Mouse (Mus musculus) embryonic stem cell, embryonic (primary cell): ENCODE measurements around the gene Zfp688.

Experiments
- CTCF ChIA-PET, 4 experiments: fragments of 300-600 bp in 2 of 4; fragments of 350-600 bp in 2 of 4; sonication (Branson Sonifier 250); formaldehyde crosslinking; loops; one replicate each; lab custom pipeline; 2022; ENCODE audit warnings: inconsistent platforms in 2 of 4; lab: Charles Lee
- POLR2A ChIA-PET, 4 experiments: fragments of 300-600 bp in 2 of 4; fragments of 350-600 bp in 2 of 4; sonication (Branson Sonifier 250); formaldehyde crosslinking; loops; one replicate each; lab custom pipeline; 2022; ENCODE audit warnings: antibody characterized with exemption in 4 of 4, inconsistent platforms in 1 of 4; lab: Charles Lee

The Zfp688 gene

GRCm38 (mm10) chr7:127421388-127422191 is at the start of gene Zfp688:
Gene Zfp688, minus strand, starts transcription at chr7:127422068.
- CTCF ChIA-PET = interaction anchor here in 3 of 4 experiments (0.5 to 0.6 kb wide), 4 partner anchors 15 to 365 kb away, joined by 3 to 6 read pairs (median 4); no protein-coding TSS in a partner anchor
- POLR2A ChIA-PET = interaction anchor here in 3 of 4 experiments (0.6 to 3.3 kb wide), 14 partner anchors 23 to 520 kb away, joined by 3 to 12 read pairs (median 4); partner anchors contain the start of genes Zfp689 (in 2 of the 3), Prr14 (in 1 of the 3) and Zfp768 (in 1 of the 3)

DNA sequence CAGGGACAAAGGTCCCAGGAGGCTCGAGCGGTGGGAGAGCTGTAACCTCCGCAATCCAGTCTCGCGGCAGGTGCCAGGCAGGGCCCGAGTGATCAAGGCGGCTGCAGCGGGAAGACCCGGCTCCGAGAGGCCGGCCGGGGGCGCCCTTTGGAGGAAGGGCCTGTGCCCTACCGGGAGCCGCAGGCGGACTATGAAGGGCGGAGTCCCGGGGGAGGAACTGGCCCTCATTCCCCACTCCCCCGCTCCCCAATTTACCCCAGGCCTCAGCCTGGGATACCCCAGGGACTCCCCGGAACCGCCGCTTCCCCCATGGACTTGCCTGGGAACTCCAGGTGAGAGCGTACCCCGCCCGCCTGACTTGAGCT is 49.8 kb upstream of the Zfp688 start:
- CTCF ChIA-PET = interaction anchor here in 3 of 4 experiments (0.7 to 2.1 kb wide), 12 partner anchors 8 to 461 kb away, joined by 3 to 6 read pairs (median 4); partner anchors contain the start of genes Zfp689 (in 2 of the 3), Srcap (in 1 of the 3) and Zfp764 (in 1 of the 3)
- POLR2A ChIA-PET = interaction anchor here (0.6 to 3.6 kb wide), 58 partner anchors 8 to 969 kb away, joined by 3 to 65 read pairs (median 6); partner anchors contain the start of genes Srcap (in 3 of the 4), Zfp689 (in 3 of the 4), Fbrs (in 2 of the 4) and Prr14 (in 2 of the 4)

- POLR2A ChIA-PET = interaction anchor here (0.5 to 3.6 kb wide), 100 partner anchors 9 to 969 kb away, joined by 3 to 65 read pairs (median 4); partner anchors contain the start of genes Zfp689 (in 4 of the 4), Prr14 (in 3 of the 4), Srcap (in 3 of the 4) and Dctpp1 (in 2 of the 4)
These were observed 49.1 kb upstream of the Zfp688 start for GRCm38 (mm10) chr7:127470743-127471645.

GRCm38 (mm10) chr7:127470011-127470715 is 48.3 kb upstream of the Zfp688 start:
- POLR2A ChIA-PET = interaction anchor here (0.6 to 3.6 kb wide), 84 partner anchors 9 to 968 kb away, joined by 3 to 65 read pairs (median 5); partner anchors contain the start of genes Zfp689 (in 4 of the 4), Prr14 (in 3 of the 4), Srcap (in 3 of the 4) and Ccdc189 (in 2 of the 4)
- CTCF ChIA-PET = interaction anchor here (0.6 to 2.1 kb wide), 14 partner anchors 10 to 241 kb away, joined by 3 to 10 read pairs (median 5); partner anchors contain the start of genes Zfp689 (in 2 of the 4) and Srcap (in 1 of the 4)

More at GRCm38 (mm10) chr7:127470743-127471645, 49.1 kb upstream of the Zfp688 start:
- CTCF ChIA-PET = interaction anchor here (0.6 to 2.1 kb wide), 21 partner anchors 9 to 1661 kb away, joined by 3 to 10 read pairs (median 4); partner anchors contain the start of genes Zfp689 (in 2 of the 4), Srcap (in 1 of the 4) and Zfp764 (in 1 of the 4)

GRCm38 (mm10) chr7:127466606-127467005 is 44.7 kb upstream of the Zfp688 start:
- POLR2A ChIA-PET = interaction anchor here (0.6 to 4.4 kb wide), 24 partner anchors 8 to 245 kb away, joined by 3 to 50 read pairs (median 6); partner anchors contain the start of genes Zfp689 (in 3 of the 4), Ctf1 (in 1 of the 4) and Fbrs (in 1 of the 4)

GRCm38 (mm10) chr7:127465670-127466069 is 43.8 kb upstream of the Zfp688 start:
- ChIA-PET CTCF (interaction anchor here in 2 of 4 experiments (0.6 kb wide), 2 partner anchors 31 to 162 kb away, joined by 3 to 4 read pairs; no protein-coding TSS in a partner anchor), POLR2A (interaction anchor here (0.6 to 4.4 kb wide), 20 partner anchors 9 to 193 kb away, joined by 3 to 50 read pairs (median 4); partner anchors contain the start of genes Zfp689 (in 2 of the 4) and Fbrs (in 1 of the 4))

More at GRCm38 (mm10) chr7:127466606-127467005, 44.7 kb upstream of the Zfp688 start:
- CTCF ChIA-PET = interaction anchor here in 3 of 4 experiments (0.6 to 1.1 kb wide), 4 partner anchors 9 to 38 kb away, joined by 3 to 10 read pairs (median 4); no protein-coding TSS in a partner anchor

- ChIA-PET POLR2A (interaction anchor here in 3 of 4 experiments (0.5 to 4.4 kb wide), 17 partner anchors 8 to 666 kb away, joined by 3 to 50 read pairs (median 4); partner anchors contain the start of genes Zfp689 (in 2 of the 3) and Fbrs (in 1 of the 3)), CTCF (interaction anchor here in 1 of 4 experiments (0.6 kb wide), 1 partner anchor 163 kb away, joined by 4 read pairs; no protein-coding TSS in a partner anchor)
These were observed 43.3 kb upstream of the Zfp688 start for GRCm38 (mm10) chr7:127465191-127465590.

- ChIA-PET POLR2A (interaction anchor here in 3 of 4 experiments (0.6 to 6.5 kb wide), 9 partner anchors 11 to 65 kb away, joined by 3 to 34 read pairs (median 8); partner anchors contain the start of gene Zfp689 (in 1 of the 3)), CTCF (interaction anchor here in 1 of 4 experiments (0.6 to 0.7 kb wide), 2 partner anchors 12 to 17 kb away, joined by 3 to 4 read pairs; no protein-coding TSS in a partner anchor)
These were observed 37.4 kb upstream of the Zfp688 start, which contains the start of gene Prr14 for GRCm38 (mm10) chr7:127459311-127459710. Gene Prr14, plus strand, starts transcription at chr7:127459611.

GRCm38 (mm10) chr7:127458371-127459122 is 36.7 kb upstream of the Zfp688 start:
- ChIA-PET CTCF (interaction anchor here in 2 of 4 experiments (0.7 to 1.2 kb wide), 2 partner anchors 13 to 217 kb away, joined by 3 to 4 read pairs; no protein-coding TSS in a partner anchor), POLR2A (interaction anchor here (0.5 to 6.5 kb wide), 11 partner anchors 10 to 1046 kb away, joined by 3 to 34 read pairs (median 5); partner anchors contain the start of genes Fbrs (in 1 of the 4), Fbxl19 (in 1 of the 4) and Zfp689 (in 1 of the 4))

DNA sequence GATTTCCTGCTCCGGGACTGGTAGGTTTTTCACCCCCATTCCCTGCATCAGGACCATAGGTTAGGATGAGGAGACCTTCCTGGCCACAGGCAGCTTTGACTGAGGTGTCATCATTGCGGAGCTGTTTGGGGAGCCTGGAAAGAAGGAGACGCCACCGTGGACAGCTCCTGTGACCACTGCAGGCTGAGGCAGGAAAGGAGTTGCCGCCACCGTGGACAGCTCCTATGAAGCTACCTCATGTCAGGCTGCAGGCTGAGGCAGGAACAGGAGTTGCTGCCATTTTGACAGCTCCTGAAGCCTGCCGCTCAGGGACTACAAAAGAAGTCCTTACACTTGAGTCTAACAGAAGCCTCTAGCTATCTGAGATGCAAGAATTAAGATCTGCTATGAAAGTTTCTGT is 33.0 kb upstream of the Zfp688 start:
- CTCF ChIA-PET = interaction anchor here in 3 of 4 experiments (0.5 to 1.5 kb wide), 7 partner anchors 12 to 202 kb away, joined by 3 to 6 read pairs (median 4); no protein-coding TSS in a partner anchor
- POLR2A ChIA-PET = interaction anchor here (0.6 to 2.3 kb wide), 22 partner anchors 9 to 156 kb away, joined by 3 to 37 read pairs (median 5); partner anchors contain the start of genes Srcap (in 2 of the 4), Fbrs (in 1 of the 4) and Zfp747 (in 1 of the 4)

GRCm38 (mm10) chr7:127453056-127453455 is 31.2 kb upstream of the Zfp688 start:
- POLR2A ChIA-PET = interaction anchor here in 3 of 4 experiments (0.6 to 2.0 kb wide), 4 partner anchors 18 to 143 kb away, joined by 3 to 11 read pairs (median 4); partner anchors contain the start of gene Fbrs (in 1 of the 3)
- CTCF ChIA-PET = interaction anchor here in 2 of 4 experiments (0.6 to 0.8 kb wide), 2 partner anchors 17 to 29 kb away, joined by 3 read pairs; no protein-coding TSS in a partner anchor

DNA sequence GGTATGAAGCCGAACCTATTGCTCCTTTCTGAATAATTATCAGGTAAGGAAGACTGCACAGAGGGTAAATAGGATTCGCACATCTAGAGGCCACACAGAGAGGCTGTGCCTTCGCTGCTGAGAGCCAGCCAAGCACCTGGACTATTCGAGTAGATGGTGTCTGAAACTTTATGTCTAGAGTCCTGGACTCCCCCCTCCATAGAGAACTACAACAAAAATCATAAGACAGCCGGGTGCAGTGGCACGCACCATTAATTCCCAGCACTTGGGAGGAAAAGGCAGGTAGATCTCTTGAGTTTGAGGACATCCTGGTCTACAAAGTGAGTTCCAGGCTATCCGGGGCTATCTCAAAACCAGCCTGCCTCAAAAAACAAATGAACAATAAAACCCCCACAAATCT is 28.1 kb upstream of the Zfp688 start:
- ChIA-PET CTCF (interaction anchor here in 2 of 4 experiments (1.3 to 1.8 kb wide), 2 partner anchors 12 to 22 kb away, joined by 3 to 4 read pairs; no protein-coding TSS in a partner anchor), POLR2A (interaction anchor here in 3 of 4 experiments (0.7 to 3.5 kb wide), 17 partner anchors 14 to 239 kb away, joined by 3 to 65 read pairs (median 12); partner anchors contain the start of genes Fbrs (in 3 of the 3), Srcap (in 2 of the 3), Zfp688 (in 1 of the 3) and Zfp771 (in 1 of the 3))

GRCm38 (mm10) chr7:127448521-127449300 is 26.8 kb upstream of the Zfp688 start, which contains the start of gene Zfp689:
Gene Zfp689, minus strand, starts transcription at chr7:127449158.
- ChIA-PET CTCF (interaction anchor here (0.5 to 1.8 kb wide), 12 partner anchors 9 to 280 kb away, joined by 3 to 15 read pairs (median 3); no protein-coding TSS in a partner anchor), POLR2A (interaction anchor here (0.6 to 3.5 kb wide), 63 partner anchors 11 to 1370 kb away, joined by 3 to 65 read pairs (median 4); partner anchors contain the start of genes Fbrs (in 3 of the 4), Srcap (in 3 of the 4), Bcl7c (in 1 of the 4) and Ccdc189 (in 1 of the 4))
